Mouse (Mus musculus) liver, embryonic 14 days (tissue): Measurements from ENCODE around the gene AU040320. TPM values are rescaled to one million over a fixed set of nuclear protein-coding genes. Genes with fewer than 3 reads are reported as not detected.

Experiments used
- polyA plus RNA-seq: library from polyadenylated mRNA; depleted of rRNA; stranded (reverse); fragments of >200 nt; gene quantifications from 2 replicates; pipeline ENCODE4 v1.2.3, GENCODE M21; 2012; rRNA removed

AU040320 gene
- polyA plus RNA-seq: 5.0 and 5.2 TPM in 2 replicates

GRCm38 (mm10) chr4:126753268-126754230 lies at the start of gene AU040320, which contains the start of gene Ncdn:
Gene AU040320 (plus strand): TSS chr4:126753544.
Gene Ncdn (minus strand): TSS chr4:126753438.

GRCm38 (mm10) chr4:126736001-126736414 lies 17.3 kb upstream of the AU040320 start, which contains the start of gene Tfap2e:
Gene Tfap2e (minus strand): TSS chr4:126736240.

Other genes with a start within 250 kb of the AU040320 start
- gene Ago4, start 220.1 kb upstream of the AU040320 start, polyA plus RNA-seq: 0.14 and 0.20 TPM in 2 replicates
- 31.1 and 33.5 TPM in 2 replicates for gene Clspn, start 196.6 kb upstream of the AU040320 start, polyA plus RNA-seq
- gene 5730409E04Rik, start 143.7 kb upstream of the AU040320 start, polyA plus RNA-seq: 0.52 and 0.54 TPM in 2 replicates
- gene Psmb2, start 75.9 kb upstream of the AU040320 start, polyA plus RNA-seq: 130 and 146 TPM in 2 replicates
- gene Tfap2e, start 17.3 kb upstream of the AU040320 start, polyA plus RNA-seq: not detected in 2 replicates
- gene Ncdn, start 106 bp upstream of the AU040320 start, polyA plus RNA-seq: 4.8 and 5.4 TPM in 2 replicates
- 3.4 and 3.6 TPM in 2 replicates for gene Zmym4, start 214.6 kb downstream of the AU040320 start, polyA plus RNA-seq